In the genomic region with DNA sequence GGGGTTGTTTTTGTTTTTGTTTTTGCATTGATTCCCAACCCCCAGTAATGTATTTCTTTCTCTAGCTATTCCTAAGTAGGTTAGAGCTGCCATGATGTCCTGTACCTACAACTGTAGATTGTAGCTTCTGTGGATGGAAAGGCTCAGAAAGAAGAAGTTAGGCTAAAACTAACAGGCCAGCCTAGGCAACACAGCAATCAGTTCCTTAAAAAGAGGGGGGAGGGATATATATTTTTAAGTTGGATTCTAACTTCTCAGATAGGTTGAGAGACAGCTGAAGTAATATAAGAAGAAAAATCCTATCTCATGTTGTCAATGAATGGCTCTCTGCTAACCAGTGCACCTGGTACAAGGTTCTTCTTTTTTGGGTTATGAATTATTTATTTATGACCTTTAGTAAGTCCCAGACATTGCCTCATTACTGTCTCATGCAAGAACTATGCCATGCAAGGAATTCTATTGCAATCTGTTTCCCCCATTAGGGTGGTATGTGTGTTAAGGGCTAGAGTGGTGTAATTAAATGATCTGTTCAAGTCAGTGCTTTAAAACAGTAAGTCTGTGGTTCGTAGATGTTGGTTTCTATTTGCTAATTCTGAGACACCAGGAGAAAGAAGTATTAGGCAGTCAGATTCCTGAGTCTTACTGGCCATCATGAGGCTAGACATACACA, we compare ENCODE assay signal across 39 mouse cellular contexts. TPM values are rescaled to one million over a fixed set of nuclear protein-coding genes. Genes with fewer than 3 reads are reported as not detected.
DNase-seq lines count a peak whose midpoint lies in the region; ATAC-seq and TF ChIP-seq lines count a peak whose summit lies in the region.
"Had no signal": no experiment of that assay in that cellular context is flagged by ENCODE, and none has a peak within 500 bp of the region (broad histone marks: within the 10 kb centered on the region; RNA-seq: fewer than 3 reads in every experiment).

No protein-coding gene starts in this region.

- WGBS in kidney, embryonic 14.5 days: 64% methylated on average over 1 of the region's 1 CpGs
- WGBS in hindbrain, embryonic 13.5 days: 85% methylated on average over 1 of the region's 1 CpGs

- no peak overlapping the region for H3ac ChIP-seq in C2C12 (ENCODE audit: control insufficient read depth, insufficient read length, low read depth)

- peak; percentile 23 for DNase-seq in 416B (ENCODE audit: low read depth)
- no peak for DNase-seq in spleen, adult 18-20 months
- DNase-seq: adrenal gland, adult 2 months; adrenal gland, postnatal 36 days; cerebellum, adult 9-10 months; cerebellum, postnatal 36 days; gastrocnemius, adult 2 months; gastrocnemius, postnatal 36 days; heart, postnatal 14 days; kidney, adult 8-10 months; kidney, postnatal 25 days; lung, postnatal 4 days; midbrain, embryonic 14.5 days; right cerebral cortex, adult 18-20 months; right cerebral cortex, postnatal 4 days; thymus, adult 2 months; thymus, postnatal 36 days had no signal

- H3K27me3 ChIP-seq in C2C12 (ENCODE audit: control insufficient read depth, insufficient read depth, insufficient read length): no peaks in the 10 kb centered on the region
- H3K27me3 ChIP-seq in kidney, embryonic 14.5 days (ENCODE audit: control insufficient read depth, insufficient read depth, low read length): no peaks in the 10 kb centered on the region
- H3K27me3 ChIP-seq in hindbrain, embryonic 13.5 days: no peaks in the 10 kb centered on the region
- H3K27me3 ChIP-seq: embryonic facial prominence, embryonic 13.5 days; intestine, embryonic 15.5 days; limb, embryonic 13.5 days; lung, embryonic 15.5 days had no signal

- H3K9me3 ChIP-seq in kidney, embryonic 14.5 days (ENCODE audit: control insufficient read depth, low read length): no peaks in the 10 kb centered on the region
- no peaks in the 10 kb centered on the region for H3K9me3 ChIP-seq in hindbrain, embryonic 13.5 days
- H3K9me3 ChIP-seq: embryonic facial prominence, embryonic 13.5 days; G1E; intestine, embryonic 15.5 days; limb, embryonic 13.5 days; lung, embryonic 15.5 days had no signal

- H3K27ac ChIP-seq in kidney, embryonic 14.5 days (ENCODE audit: low read depth, low read length): no peak overlapping the region
- no peak overlapping the region for H3K27ac ChIP-seq in hindbrain, embryonic 13.5 days
- H3K27ac ChIP-seq: embryonic facial prominence, embryonic 13.5 days; gastrocnemius, adult 2 months; hindbrain, postnatal 0 days; intestine, embryonic 15.5 days; limb, embryonic 13.5 days; lung, embryonic 15.5 days had no signal

- H3K4me3 ChIP-seq in C2C12 (ENCODE audit: insufficient read depth, poor library complexity, severe bottlenecking): no peak overlapping the region
- no peak overlapping the region for H3K4me3 ChIP-seq in kidney, embryonic 14.5 days (ENCODE audit: low read length)
- no peak overlapping the region for H3K4me3 ChIP-seq in hindbrain, embryonic 13.5 days
- H3K4me3 ChIP-seq: embryonic facial prominence, embryonic 13.5 days; gastrocnemius, adult 2 months; intestine, embryonic 15.5 days; limb, embryonic 13.5 days; lung, embryonic 15.5 days had no signal

- no peaks in the 10 kb centered on the region for H3K79me2 ChIP-seq in C2C12 (ENCODE audit: control insufficient read depth, insufficient read depth)

- no peak overlapping the region for H3K9ac ChIP-seq in kidney, embryonic 14.5 days (ENCODE audit: low read depth, low read length)
- no peak overlapping the region for H3K9ac ChIP-seq in hindbrain, embryonic 13.5 days
- H3K9ac ChIP-seq: embryonic facial prominence, embryonic 13.5 days; intestine, embryonic 15.5 days; limb, embryonic 13.5 days; lung, embryonic 15.5 days had no signal

- H3K79me3 ChIP-seq in C2C12 (ENCODE audit: low read depth): no peaks in the 10 kb centered on the region

- ATAC-seq in common myeloid progenitor, adult 5-6 weeks (replicated peaks; ENCODE audit: low read depth, poor library complexity, severe bottlenecking): peak; percentile 69
- peak; percentile 50; the same call in 1 of the 2 replicates for ATAC-seq in monocyte, adult 5-6 weeks (replicated peaks; ENCODE audit: insufficient number of reproducible peaks, low FRiP score, low TSS enrichment, poor library complexity, severe bottlenecking)
- no peak for ATAC-seq in kidney, embryonic 14.5 days (ENCODE audit: low FRiP score, low TSS enrichment)
- no peak for ATAC-seq in hindbrain, embryonic 13.5 days (ENCODE audit: low FRiP score)
- ATAC-seq: forebrain, embryonic 16.5 days; hindbrain, postnatal 0 days; intestine, embryonic 15.5 days had no signal

- H3K36me3 ChIP-seq in C2C12 (ENCODE audit: control insufficient read depth, insufficient read depth): no peaks in the 10 kb centered on the region
- H3K36me3 ChIP-seq in kidney, embryonic 14.5 days (ENCODE audit: control insufficient read depth, insufficient read depth, low read length): no peaks in the 10 kb centered on the region
- no peaks in the 10 kb centered on the region for H3K36me3 ChIP-seq in hindbrain, embryonic 13.5 days
- H3K36me3 ChIP-seq: embryonic facial prominence, embryonic 13.5 days; G1E; intestine, embryonic 15.5 days; limb, embryonic 13.5 days; lung, embryonic 15.5 days had no signal

- no peaks in the 10 kb centered on the region for H3K4me1 ChIP-seq in kidney, embryonic 14.5 days (ENCODE audit: control insufficient read depth, insufficient read depth, low read length)
- no peaks in the 10 kb centered on the region for H3K4me1 ChIP-seq in hindbrain, embryonic 13.5 days (replicated peaks)
- H3K4me1 ChIP-seq: intestine, embryonic 15.5 days; limb, embryonic 13.5 days; lung, embryonic 15.5 days had no signal

- no peak for TF ChIP-seq CTCF in C2C12 (IDR thresholded peaks at IDR 0.05; ENCODE audit: control insufficient read depth, insufficient read depth, insufficient read length)

- no peak overlapping the region for H3K4me2 ChIP-seq in kidney, embryonic 14.5 days (replicated peaks; ENCODE audit: low read depth, low read length)
- H3K4me2 ChIP-seq in hindbrain, embryonic 13.5 days: no peak overlapping the region
- H3K4me2 ChIP-seq: embryonic facial prominence, embryonic 13.5 days; intestine, embryonic 15.5 days; limb, embryonic 13.5 days; liver, embryonic 11.5 days; lung, embryonic 15.5 days had no signal

TF ChIP-seq in C2C12, 6 proteins besides CTCF, POLR2A, EP300 and RAD21:
- peak; percentile 60 for TF ChIP-seq MYOD1 (IDR thresholded peaks at IDR 0.05; ENCODE audit: control insufficient read depth, insufficient read length, low read depth)
- no peak for TF ChIP-seq MAX (IDR thresholded peaks at IDR 0.05)
- peak; percentile 85 for TF ChIP-seq CEBPB (IDR thresholded peaks at IDR 0.05; ENCODE audit: low read depth)
- TF ChIP-seq FOSL1 (IDR thresholded peaks at IDR 0.05; ENCODE audit: insufficient read depth, low read length, poor library complexity, severe bottlenecking): peak; percentile 46
- no peak for TF ChIP-seq MYOG (IDR thresholded peaks at IDR 0.05; ENCODE audit: control insufficient read depth, extremely low read depth, insufficient read length)
- TF ChIP-seq USF1 (IDR thresholded peaks at IDR 0.05; ENCODE audit: low read depth): no peak
TF ChIP-seq in C2C12: peak in this region for 3.

RNA-seq across cellular contexts. Expression of gene Gm47996, which starts 18.5 kb away (rescaled TPM):
- polyA plus RNA-seq in C2C12 (2012; fragmentation: generic; extraction: Trizol): not detected
- total RNA-seq in common myeloid progenitor, adult 5-6 weeks (2017): 1.6 and 4.8 TPM in 2 replicates
- not detected in 3 replicates for total RNA-seq in monocyte, adult 5-6 weeks (2017)
- polyA plus RNA-seq in kidney, embryonic 14.5 days (2014; fragmentation: Nextera tagmentation; extraction: Ambion mirVana): not detected in 2 replicates
- polyA plus RNA-seq in hindbrain, embryonic 13.5 days (2015; fragmentation: Nextera tagmentation; extraction: Ambion mirVana): not detected in 2 replicates
- total RNA-seq: adrenal gland, adult 2 months; adrenal gland, postnatal 36 days; heart, postnatal 14 days; hindbrain, postnatal 0 days; layer of hippocampus, adult 18-20 months; layer of hippocampus, postnatal 14 days; left cerebral cortex, adult 8-10 months; left cerebral cortex, postnatal 36 days had no signal
- polyA plus RNA-seq: adrenal gland, adult 2 months; forebrain, embryonic 11.5 days; forebrain, embryonic 16.5 days; heart, embryonic 14.5 days; hindbrain, postnatal 0 days; intestine, embryonic 15.5 days; limb, embryonic 13.5 days; lung, embryonic 15.5 days; midbrain, embryonic 14.5 days; neural tube, embryonic 11.5 days; thymus, adult 2 months had no signal

RNA-seq across cellular contexts. Expression of gene 3110040M04Rik, which starts 24.5 kb away (rescaled TPM):
- polyA plus RNA-seq in C2C12 (2012; fragmentation: generic; extraction: Trizol): not detected
- total RNA-seq in common myeloid progenitor, adult 5-6 weeks (2017): not detected in 2 replicates
- total RNA-seq in monocyte, adult 5-6 weeks (2017): not detected in 3 replicates
- polyA plus RNA-seq in kidney, embryonic 14.5 days (2014; fragmentation: Nextera tagmentation; extraction: Ambion mirVana): 0.58 and 0.76 TPM in 2 replicates
- not detected in 2 replicates for polyA plus RNA-seq in hindbrain, embryonic 13.5 days (2015; fragmentation: Nextera tagmentation; extraction: Ambion mirVana)
- total RNA-seq: adrenal gland, adult 2 months; adrenal gland, postnatal 36 days; gastrocnemius, postnatal 36 days; heart, postnatal 14 days; hindbrain, postnatal 0 days; layer of hippocampus, adult 18-20 months; layer of hippocampus, postnatal 14 days; left cerebral cortex, adult 8-10 months; left cerebral cortex, postnatal 36 days had no signal
- polyA plus RNA-seq: adrenal gland, adult 2 months; brain, embryonic 14.5 days; embryonic facial prominence, embryonic 13.5 days; forebrain, embryonic 11.5 days; forebrain, embryonic 16.5 days; heart, embryonic 14.5 days; hindbrain, postnatal 0 days; limb, embryonic 13.5 days; lung, embryonic 15.5 days; midbrain, embryonic 14.5 days; thymus, adult 2 months had no signal

RNA-seq across cellular contexts. Expression of gene Gm47995, which starts 30.2 kb away (rescaled TPM):
- polyA plus RNA-seq in C2C12 (2012; fragmentation: generic; extraction: Trizol): 0.05 TPM
- not detected in 2 replicates for total RNA-seq in common myeloid progenitor, adult 5-6 weeks (2017)
- 0.68 TPM in 1 of 3 replicates, not detected in the others for total RNA-seq in monocyte, adult 5-6 weeks (2017)
- 0.34 TPM in 1 of 2 replicates, not detected in the other for polyA plus RNA-seq in kidney, embryonic 14.5 days (2014; fragmentation: Nextera tagmentation; extraction: Ambion mirVana)
- polyA plus RNA-seq in hindbrain, embryonic 13.5 days (2015; fragmentation: Nextera tagmentation; extraction: Ambion mirVana): not detected in 2 replicates
- total RNA-seq: adrenal gland, adult 2 months; adrenal gland, postnatal 36 days; gastrocnemius, adult 2 months; heart, postnatal 14 days; hindbrain, postnatal 0 days; layer of hippocampus, adult 18-20 months; layer of hippocampus, postnatal 14 days; left cerebral cortex, adult 8-10 months; left cerebral cortex, postnatal 36 days had no signal
- polyA plus RNA-seq: adrenal gland, adult 2 months; brain, embryonic 14.5 days; embryonic facial prominence, embryonic 13.5 days; forebrain, embryonic 11.5 days; forebrain, embryonic 16.5 days; heart, embryonic 14.5 days; hindbrain, embryonic 11.5 days; hindbrain, postnatal 0 days; intestine, embryonic 15.5 days; limb, embryonic 13.5 days; lung, embryonic 15.5 days; midbrain, embryonic 14.5 days; neural tube, embryonic 11.5 days; thymus, adult 2 months had no signal

RNA-seq across cellular contexts. Expression of gene Gm8947, which starts 36.3 kb away (rescaled TPM):
- polyA plus RNA-seq in C2C12 (2012; fragmentation: generic; extraction: Trizol): 0.05 TPM
- total RNA-seq in common myeloid progenitor, adult 5-6 weeks (2017): not detected in 2 replicates
- 0.85 TPM in 1 of 3 replicates, not detected in the others for total RNA-seq in monocyte, adult 5-6 weeks (2017)
- polyA plus RNA-seq in kidney, embryonic 14.5 days (2014; fragmentation: Nextera tagmentation; extraction: Ambion mirVana): 0.41 and 0.44 TPM in 2 replicates
- not detected in 2 replicates for polyA plus RNA-seq in hindbrain, embryonic 13.5 days (2015; fragmentation: Nextera tagmentation; extraction: Ambion mirVana)
- total RNA-seq: adrenal gland, adult 2 months; adrenal gland, postnatal 36 days; heart, postnatal 14 days; hindbrain, postnatal 0 days; layer of hippocampus, adult 18-20 months; layer of hippocampus, postnatal 14 days; left cerebral cortex, adult 8-10 months; left cerebral cortex, postnatal 36 days had no signal
- polyA plus RNA-seq: adrenal gland, adult 2 months; brain, embryonic 14.5 days; embryonic facial prominence, embryonic 13.5 days; forebrain, embryonic 16.5 days; heart, embryonic 14.5 days; hindbrain, embryonic 11.5 days; hindbrain, postnatal 0 days; limb, embryonic 13.5 days; midbrain, embryonic 14.5 days; thymus, adult 2 months had no signal

RNA-seq across cellular contexts. Expression of gene Gm47985, which starts 46.1 kb away (rescaled TPM):
- 0.07 TPM for polyA plus RNA-seq in C2C12 (2012; fragmentation: generic; extraction: Trizol)
- 0.69 TPM in 1 of 2 replicates, not detected in the other for total RNA-seq in common myeloid progenitor, adult 5-6 weeks (2017)
- not detected in 3 replicates for total RNA-seq in monocyte, adult 5-6 weeks (2017)
- 0.20 and 0.26 TPM in 2 replicates for polyA plus RNA-seq in kidney, embryonic 14.5 days (2014; fragmentation: Nextera tagmentation; extraction: Ambion mirVana)
- 0.23 TPM in 1 of 2 replicates, not detected in the other for polyA plus RNA-seq in hindbrain, embryonic 13.5 days (2015; fragmentation: Nextera tagmentation; extraction: Ambion mirVana)
- total RNA-seq: adrenal gland, adult 2 months; adrenal gland, postnatal 36 days; gastrocnemius, adult 2 months; gastrocnemius, postnatal 36 days; hindbrain, postnatal 0 days; layer of hippocampus, adult 18-20 months; layer of hippocampus, postnatal 14 days; left cerebral cortex, adult 8-10 months; left cerebral cortex, postnatal 36 days had no signal
- polyA plus RNA-seq: adrenal gland, adult 2 months; brain, embryonic 14.5 days; embryonic facial prominence, embryonic 13.5 days; forebrain, embryonic 16.5 days; heart, embryonic 14.5 days; hindbrain, postnatal 0 days; intestine, embryonic 15.5 days; lung, embryonic 15.5 days had no signal

Comparison
In these comparisons a context has a peak if more than half of its experiments do, and no peak if none do; other contexts are left out.
1. ATAC-seq: peak in common myeloid progenitor, adult 5-6 weeks (single experiment) and monocyte, adult 5-6 weeks (single experiment); none in kidney, embryonic 14.5 days (single experiment) and hindbrain, embryonic 13.5 days (single experiment).